Mouse (Mus musculus): ENCODE measurements around the gene Pnkd. TPM values are rescaled to one million over a fixed set of nuclear protein-coding genes. Genes with fewer than 3 reads are reported as not detected.

The Pnkd gene
- polyA plus RNA-seq, 1 experiment from 2014 or later = 103 TPM

GRCm38 (mm10) chr1:74397919-74398451, 113.3 kb downstream of the Pnkd start:
- peak overlapping the region; percentile 90 for H3K27ac ChIP-seq (ENCODE audit: low read depth)
- peak overlapping the region; percentile 41 for H3K4me3 ChIP-seq (ENCODE audit: low read depth, low read length)
- H3K36me3 ChIP-seq (ENCODE audit: insufficient read depth) = peaks cover 25% of the 10 kb centered on the region
- no peaks in the 10 kb centered on the region; the same call in 1 of the 2 replicates for H3K4me1 ChIP-seq (ENCODE audit: insufficient read depth)
- peak; percentile 77 for TF ChIP-seq CTCF (IDR thresholded peaks at IDR 0.05; ENCODE audit: low read depth)
- H3K4me2 ChIP-seq = peak overlapping the region; percentile 88
- 2% methylated on average over 11 of the region's 11 CpGs for WGBS
- DNase-seq (peak; percentile 84), ATAC-seq (ENCODE audit: insufficient read depth) (peak; percentile 41)
- no peaks in the 10 kb centered on the region for H3K9me3 ChIP-seq (ENCODE audit: low read depth, low read length)
- H3K27me3 ChIP-seq (ENCODE audit: insufficient read depth, low read length) = no peaks in the 10 kb centered on the region
- peak overlapping the region; percentile 59 for H3K9ac ChIP-seq

GRCm38 (mm10) chr1:74400531-74400930, 115.8 kb downstream of the Pnkd start:
- no peak overlapping the region for H3K27ac ChIP-seq (ENCODE audit: low read depth)
- H3K4me2 ChIP-seq = no peak overlapping the region
- no peak overlapping the region for H3K4me3 ChIP-seq (ENCODE audit: low read depth, low read length)
- H3K4me1 ChIP-seq (ENCODE audit: insufficient read depth) = no peaks in the 10 kb centered on the region
- H3K27me3 ChIP-seq (ENCODE audit: insufficient read depth, low read length) = no peaks in the 10 kb centered on the region
- ATAC-seq (ENCODE audit: insufficient read depth) (no peak), DNase-seq (no peak)
- no peaks in the 10 kb centered on the region for H3K9me3 ChIP-seq (ENCODE audit: low read depth, low read length)
- 70% methylated on average over 3 of the region's 3 CpGs for WGBS
- 0 out of 2 replicates have a peak, but pooled peaks cover under 1% of the 10 kb centered on the region for H3K36me3 ChIP-seq (ENCODE audit: insufficient read depth)
- no peak overlapping the region for H3K9ac ChIP-seq
- no peak for TF ChIP-seq CTCF (IDR thresholded peaks at IDR 0.05; ENCODE audit: low read depth)

- H3K27ac ChIP-seq (ENCODE audit: low read depth) = no peak overlapping the region
- 0 out of 2 replicates have a peak, but pooled peaks have one; percentile 3 for TF ChIP-seq CTCF (IDR thresholded peaks at IDR 0.05; ENCODE audit: low read depth)
- no peak overlapping the region for H3K9ac ChIP-seq
- no peak overlapping the region for H3K4me3 ChIP-seq (ENCODE audit: low read depth, low read length)
- ATAC-seq (ENCODE audit: insufficient read depth) (no peak), DNase-seq (no peak)
- no peaks in the 10 kb centered on the region for H3K36me3 ChIP-seq (ENCODE audit: insufficient read depth)
- H3K27me3 ChIP-seq (ENCODE audit: insufficient read depth, low read length) = no peaks in the 10 kb centered on the region
- H3K4me2 ChIP-seq = no peak overlapping the region
- no peaks in the 10 kb centered on the region for H3K9me3 ChIP-seq (ENCODE audit: low read depth, low read length)
- H3K4me1 ChIP-seq (ENCODE audit: insufficient read depth) = no peaks in the 10 kb centered on the region
- WGBS = 40% methylated on average over 16 of the region's 16 CpGs
Measured at GRCm38 (mm10) chr1:74401015-74401702, 116.4 kb downstream of the Pnkd start.

MicroRNAs encoded within 50 kb of the gene (microRNA counts, 519-probe panel; counts per million panel counts)
- 3,580 counts per million, percentile 74 among the panel's probes with 10 or more counts for microRNA mmu-miR-26b

Small RNA genes within 50 kb of the gene (microRNA-seq; reads per million reads assigned to microRNA genes)
- gene Mir26b (ENCODE audit: borderline number of aligned reads) = 39,333 reads per million, percentile 98 among the genes with 10 or more reads in this experiment

Other genes starting within 250 kb of the Pnkd start
- 87.9 and 95.2 TPM in 2 replicates for gene Tns1, start 160.5 kb upstream of the Pnkd start, polyA plus RNA-seq (2014; fragmentation: Nextera tagmentation; extraction: Ambion mirVana)
- 0.26 and 0.39 TPM in 2 replicates for gene Rufy4, start 159.4 kb upstream of the Pnkd start, polyA plus RNA-seq (2014; fragmentation: Nextera tagmentation; extraction: Ambion mirVana)
- gene Cxcr2, start 130.9 kb upstream of the Pnkd start, polyA plus RNA-seq (2014; fragmentation: Nextera tagmentation; extraction: Ambion mirVana) = 0.05 TPM in 1 of 2 replicates, not detected in the other
- gene Cxcr1, start 90.3 kb upstream of the Pnkd start, polyA plus RNA-seq (2014; fragmentation: Nextera tagmentation; extraction: Ambion mirVana) = not detected in 2 replicates
- 365 and 370 TPM in 2 replicates for gene Arpc2, start 48.8 kb upstream of the Pnkd start, polyA plus RNA-seq (2014; fragmentation: Nextera tagmentation; extraction: Ambion mirVana)
- 0.18 and 0.57 TPM in 2 replicates for gene Gpbar1, start 6.4 kb upstream of the Pnkd start, polyA plus RNA-seq (2014; fragmentation: Nextera tagmentation; extraction: Ambion mirVana)
- 233 and 236 TPM in 2 replicates for gene Aamp, start 192 bp upstream of the Pnkd start, polyA plus RNA-seq (2014; fragmentation: Nextera tagmentation; extraction: Ambion mirVana)
- 25.5 and 29.8 TPM in 2 replicates for gene Tmbim1, start 20.7 kb downstream of the Pnkd start, polyA plus RNA-seq (2014; fragmentation: Nextera tagmentation; extraction: Ambion mirVana)
- 0.62 and 0.63 TPM in 2 replicates for gene Catip, start 77.2 kb downstream of the Pnkd start, polyA plus RNA-seq (2014; fragmentation: Nextera tagmentation; extraction: Ambion mirVana)
- gene Slc11a1, start 90.3 kb downstream of the Pnkd start, polyA plus RNA-seq (2014; fragmentation: Nextera tagmentation; extraction: Ambion mirVana) = 3.1 and 3.5 TPM in 2 replicates
- 99.4 and 102 TPM in 2 replicates for gene Ctdsp1, start 106.6 kb downstream of the Pnkd start, polyA plus RNA-seq (2014; fragmentation: Nextera tagmentation; extraction: Ambion mirVana)
- 0.42 and 0.43 TPM in 2 replicates for gene Vil1, start 124.4 kb downstream of the Pnkd start, polyA plus RNA-seq (2014; fragmentation: Nextera tagmentation; extraction: Ambion mirVana)
- 85.4 and 87.6 TPM in 2 replicates for gene Cnot9, start 221.1 kb downstream of the Pnkd start, polyA plus RNA-seq (2014; fragmentation: Nextera tagmentation; extraction: Ambion mirVana)